Mouse (Mus musculus) ES-Bruce4 (cell line): ENCODE data around the gene Gldc.

ENCODE experiments used
- CTCF ChIP-seq: IDR thresholded peaks from one replicate; pipeline ENCODE4 v1.8.1; 2011; ENCODE audit warnings: low read depth, low read length
- EP300 ChIP-seq: IDR thresholded peaks from 2 replicates; pipeline ENCODE4 v1.6.1; 2011; ENCODE audit warnings: low read depth, low read length; ENCODE audit not compliant: insufficient read depth
- POLR2A ChIP-seq: IDR thresholded peaks from one replicate; pipeline ENCODE4 v1.8.1; 2011; ENCODE audit warnings: low read length; ENCODE audit not compliant: insufficient read depth

DNA sequence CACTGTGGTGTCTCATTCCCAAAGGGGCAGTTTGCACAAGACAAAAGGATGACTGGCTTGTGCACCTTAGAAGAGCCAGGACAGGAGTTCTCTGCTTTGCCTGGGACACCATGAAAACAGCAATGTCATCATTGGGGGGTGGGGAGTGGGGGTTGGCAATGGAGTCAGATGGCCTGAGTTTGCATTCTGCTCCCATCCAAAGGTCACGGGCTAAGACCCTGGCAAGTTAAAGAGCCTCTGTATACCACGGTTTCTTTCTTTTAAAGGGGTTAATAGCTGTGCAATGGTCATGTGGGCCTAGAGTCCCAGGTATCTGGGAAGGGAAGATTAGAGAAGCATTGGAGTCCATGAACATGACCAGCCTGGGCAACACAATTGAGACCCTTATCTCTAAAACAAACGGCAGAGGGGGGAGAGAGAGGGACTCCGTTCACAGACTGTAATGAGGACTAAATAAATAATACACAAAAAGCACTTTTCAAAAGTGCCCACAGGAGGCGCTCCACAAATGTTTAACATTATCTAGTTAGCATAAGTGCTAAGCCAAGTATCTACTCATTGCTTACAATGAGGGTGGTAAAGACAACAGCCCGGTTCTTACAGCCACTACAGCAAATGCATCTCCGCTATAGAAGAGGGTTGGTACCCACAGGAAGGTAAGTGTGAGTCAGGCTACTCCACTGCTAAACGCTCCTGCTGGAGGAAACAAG lies 3.7 kb downstream of the Gldc start:
- TF ChIP-seq CTCF (no peak), EP300 (no peak), POLR2A (no peak)
